Mouse (Mus musculus): ENCODE measurements at regions not wholly inside any gene's neighbourhood (a gene's known extent, or its start where the extent isn't known, plus 50 kb on each side); places are given as distances from the start of the nearest gene placed in this dataset.
A peak's percentile ranks its signal among the peaks of the same experiment; 100 is the strongest.

DNA sequence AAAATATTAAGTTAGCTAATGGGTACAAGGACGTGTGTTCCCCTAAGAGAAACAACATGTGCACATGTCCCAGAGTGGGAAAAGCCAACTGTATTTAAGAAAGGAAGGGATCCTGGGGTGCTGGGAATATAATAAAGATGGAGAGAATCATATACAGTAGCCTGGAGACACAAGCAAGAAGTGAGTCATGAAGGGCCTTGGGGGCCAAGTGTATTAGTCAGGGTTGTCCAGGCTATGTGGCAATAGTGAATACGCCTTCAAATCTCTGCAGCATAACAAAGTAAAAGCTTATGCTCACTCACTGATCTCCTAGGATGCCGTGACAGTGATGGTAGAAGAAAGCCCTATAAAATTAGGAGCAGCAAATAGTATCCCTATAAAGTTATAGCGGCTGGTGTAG lies 124.1 kb upstream of the Gm10295 start:
- no peak for DNase-seq

DNA sequence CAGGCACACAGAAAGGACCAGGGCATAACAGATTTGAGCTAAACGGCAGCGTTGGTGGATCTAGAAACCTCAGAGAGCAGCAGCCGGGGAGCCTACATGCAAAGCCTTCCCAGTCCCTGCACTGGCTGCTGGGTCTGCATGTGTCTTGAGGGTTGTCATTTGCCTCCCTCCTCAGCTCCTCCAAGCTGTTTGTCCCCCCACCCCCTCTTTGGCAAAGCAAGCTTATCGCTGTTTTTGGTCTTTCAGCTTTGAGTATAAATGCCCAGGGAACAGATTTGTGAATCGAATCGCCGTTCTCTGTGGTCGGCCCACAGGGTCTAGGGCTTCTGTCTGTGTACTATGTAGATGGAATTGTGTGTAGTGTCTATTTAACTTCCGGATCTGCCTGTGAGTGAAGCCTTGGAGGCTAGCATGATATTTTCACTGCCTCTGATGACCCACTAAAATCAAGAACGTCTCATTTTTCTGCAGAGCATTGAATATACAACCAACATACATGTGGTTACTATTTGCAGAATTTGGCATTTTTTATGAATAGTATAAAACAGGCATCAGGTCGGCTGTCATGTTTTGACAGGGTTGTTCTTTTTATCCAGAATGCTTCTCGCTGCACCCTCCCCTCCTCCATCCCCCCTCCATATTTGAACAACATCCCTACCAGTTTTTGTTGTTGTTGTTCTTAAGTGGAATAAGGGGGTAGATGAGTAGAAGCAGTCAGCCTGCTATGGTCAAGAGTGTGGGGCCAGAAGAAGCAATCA lies 121.3 kb upstream of the Gm10295 start:
- no peak for DNase-seq

DNA sequence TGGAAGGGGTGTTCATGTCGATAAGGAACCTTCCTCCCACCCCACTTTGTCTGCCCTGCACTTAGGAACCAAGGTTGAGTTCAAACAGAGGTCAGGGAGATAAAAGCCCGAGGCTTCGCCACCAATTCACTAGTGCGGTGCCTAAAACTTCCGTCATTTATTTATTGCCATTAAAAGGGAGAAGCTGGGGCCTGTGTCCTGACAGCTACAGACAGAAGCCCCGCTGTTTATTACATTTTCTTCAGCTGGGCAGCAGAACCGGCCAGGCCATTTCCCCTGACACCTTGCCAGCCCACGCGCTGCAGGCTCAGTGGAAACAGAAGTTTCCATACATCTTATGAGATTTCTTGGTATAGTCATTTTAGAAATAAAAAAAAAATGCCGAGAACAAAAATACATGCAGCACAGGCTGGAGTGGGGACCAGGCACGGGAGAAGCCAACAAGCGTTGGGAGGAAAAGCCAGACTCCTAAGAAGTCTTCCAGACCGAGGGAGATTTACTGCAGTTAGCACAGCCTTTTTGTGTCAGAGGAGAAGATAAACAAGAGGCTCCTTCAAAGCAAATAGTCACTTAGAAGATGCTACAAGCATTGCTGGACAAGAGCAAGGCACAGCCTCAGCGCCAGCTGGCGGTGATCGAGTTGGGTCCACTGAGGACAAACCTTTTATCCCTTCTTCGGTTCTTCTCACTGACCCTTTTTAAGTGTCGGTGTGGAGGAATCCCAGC lies 120.5 kb upstream of the Gm10295 start:
- DNase-seq: peak; percentile 46

DNA sequence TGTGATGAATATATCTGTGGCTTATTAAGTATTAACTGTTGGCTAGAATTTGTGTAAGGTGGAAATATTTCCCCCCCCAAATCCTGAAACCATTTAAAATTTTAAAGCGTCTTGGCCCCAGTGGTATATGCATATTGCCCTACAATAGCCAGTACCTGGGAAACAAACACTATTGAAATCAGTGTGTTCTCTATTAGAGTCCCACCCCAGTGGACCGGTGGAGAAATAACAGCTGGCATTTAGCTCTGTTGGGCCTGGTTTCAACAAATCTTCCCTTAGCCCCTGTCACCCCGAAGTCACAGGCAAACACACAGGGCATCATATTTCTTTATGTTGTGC lies 120.0 kb upstream of the Gm10295 start:
- DNase-seq: no peak

DNA sequence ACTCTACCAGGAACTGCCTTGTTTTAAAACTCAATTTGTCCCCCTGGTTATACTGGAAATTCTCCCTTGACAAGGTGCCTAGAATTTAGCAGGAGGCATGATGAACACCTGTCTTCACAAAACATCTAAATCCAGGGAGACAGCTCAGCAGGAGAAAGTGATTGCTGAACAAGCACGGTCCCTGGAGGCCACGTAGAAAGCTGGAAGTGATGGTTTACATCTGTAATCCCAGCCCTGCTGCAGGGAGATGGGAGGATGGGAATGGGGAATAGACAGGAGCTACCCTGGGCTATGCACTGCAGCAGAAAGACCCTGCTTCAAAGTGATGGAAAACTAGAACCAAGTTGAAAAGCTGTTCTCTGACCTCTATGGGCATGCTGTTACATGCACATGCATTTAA lies 119.1 kb upstream of the Gm10295 start:
- no peak for DNase-seq

DNA sequence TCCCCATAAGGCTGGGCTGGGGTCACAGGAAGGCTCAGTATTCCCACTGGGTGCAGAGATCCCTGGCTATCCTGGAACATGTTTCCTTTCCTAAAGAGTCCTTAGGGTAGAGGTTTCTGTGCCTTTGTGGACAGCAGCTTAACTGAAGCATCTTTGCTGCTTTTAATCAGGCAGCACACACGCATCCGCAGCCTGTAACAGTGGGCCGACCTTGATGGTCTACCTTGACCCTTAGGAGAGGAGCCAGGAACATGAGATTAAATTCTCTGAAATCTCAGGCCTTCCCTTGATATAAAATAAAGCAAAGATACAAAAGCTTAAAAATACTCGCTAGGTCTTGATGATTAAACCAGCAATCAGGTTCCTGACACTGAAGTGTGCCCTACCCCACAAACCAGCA lies 118.7 kb upstream of the Gm10295 start:
- no peak for DNase-seq

DNA sequence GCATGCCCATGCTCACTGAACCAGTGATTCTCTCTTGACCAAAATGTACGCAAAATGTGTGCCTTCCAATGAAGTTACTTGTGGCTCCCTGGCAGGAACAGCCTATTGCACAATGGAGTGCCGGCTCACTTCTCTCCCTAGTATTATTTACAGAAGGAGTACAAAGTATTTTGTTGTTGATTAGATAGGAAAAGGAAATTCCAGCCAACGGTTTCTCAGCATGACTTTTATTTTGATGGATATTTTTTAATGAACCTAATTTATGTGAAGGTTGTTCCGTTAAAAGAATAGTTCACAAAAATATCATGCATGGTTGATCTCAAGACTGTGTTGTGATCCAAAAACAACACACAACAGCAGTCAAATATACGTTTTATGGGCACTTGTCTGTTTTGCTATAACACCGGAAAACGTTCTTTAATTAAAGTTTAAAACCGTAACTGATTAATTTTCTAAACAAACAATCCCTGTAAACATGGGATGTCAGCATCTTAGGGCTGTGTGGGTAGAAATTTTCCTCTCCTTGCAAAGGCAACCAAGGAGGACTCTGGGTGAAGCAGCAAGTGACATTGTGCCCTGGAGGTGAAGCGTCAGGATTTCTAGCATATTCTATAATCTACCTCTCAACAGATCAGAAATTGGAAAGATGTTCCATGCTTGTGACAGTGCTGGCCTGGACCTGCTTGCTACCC lies 116.3 kb upstream of the Gm10295 start:
- peak; percentile 44 for DNase-seq

DNA sequence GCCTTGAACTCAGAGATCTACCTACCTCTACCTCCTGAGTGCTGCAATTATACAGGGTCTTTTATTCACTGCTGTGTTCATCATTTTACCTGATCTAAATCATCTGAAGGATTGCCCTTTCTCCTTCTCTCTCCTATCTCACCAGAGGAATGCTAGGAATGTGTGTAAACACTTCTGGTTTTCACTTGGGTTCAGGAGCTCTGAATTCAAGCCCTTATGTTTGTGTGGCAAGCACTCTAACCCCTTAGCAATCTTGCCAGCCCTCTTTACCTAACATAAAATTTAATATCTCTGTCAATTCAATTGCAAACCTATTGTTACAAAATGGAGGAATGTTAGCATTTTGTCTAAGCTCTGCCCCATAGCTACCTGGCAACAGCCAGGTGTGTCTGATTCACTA lies 112.8 kb upstream of the Gm10295 start:
- no peak for DNase-seq

DNA sequence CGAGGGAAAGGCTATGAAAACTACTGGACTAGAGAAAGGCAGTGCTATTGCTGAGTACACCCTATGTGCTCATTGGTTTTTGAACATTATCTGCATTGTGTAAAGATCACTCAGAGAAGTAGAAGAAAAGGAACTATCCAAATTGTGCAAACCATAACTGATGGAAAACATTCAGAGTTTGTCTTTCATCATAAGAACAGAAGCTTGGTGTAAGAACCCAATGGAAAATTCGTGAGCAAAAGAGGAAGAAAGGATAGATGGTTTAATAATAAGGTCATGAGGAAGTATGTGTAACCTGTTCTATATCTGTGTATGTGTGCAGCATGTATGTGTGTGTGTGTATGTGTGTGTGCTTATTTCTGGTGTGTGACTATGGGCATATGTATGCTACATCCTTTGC lies 112.3 kb upstream of the Gm10295 start:
- DNase-seq: no peak

DNA sequence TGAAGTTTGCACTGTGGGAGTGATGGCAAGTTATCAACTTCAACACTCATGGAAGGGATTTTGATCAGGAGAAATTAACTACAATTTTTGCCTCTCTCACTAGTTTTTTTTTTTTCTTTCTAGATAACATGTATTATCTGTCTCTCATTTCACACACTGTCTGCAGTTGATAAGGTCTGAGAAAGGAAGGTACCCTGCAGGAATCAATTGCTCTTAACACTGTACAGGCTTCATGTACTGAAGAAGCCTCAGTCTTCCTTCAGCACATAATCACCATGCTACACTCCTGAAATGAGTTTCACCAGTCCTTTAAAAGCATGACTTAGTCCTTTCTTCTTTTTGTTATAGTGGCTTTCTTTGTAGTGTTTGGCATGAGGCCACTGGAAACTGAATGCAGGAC lies 108.5 kb upstream of the Gm10295 start:
- no peak for DNase-seq

DNA sequence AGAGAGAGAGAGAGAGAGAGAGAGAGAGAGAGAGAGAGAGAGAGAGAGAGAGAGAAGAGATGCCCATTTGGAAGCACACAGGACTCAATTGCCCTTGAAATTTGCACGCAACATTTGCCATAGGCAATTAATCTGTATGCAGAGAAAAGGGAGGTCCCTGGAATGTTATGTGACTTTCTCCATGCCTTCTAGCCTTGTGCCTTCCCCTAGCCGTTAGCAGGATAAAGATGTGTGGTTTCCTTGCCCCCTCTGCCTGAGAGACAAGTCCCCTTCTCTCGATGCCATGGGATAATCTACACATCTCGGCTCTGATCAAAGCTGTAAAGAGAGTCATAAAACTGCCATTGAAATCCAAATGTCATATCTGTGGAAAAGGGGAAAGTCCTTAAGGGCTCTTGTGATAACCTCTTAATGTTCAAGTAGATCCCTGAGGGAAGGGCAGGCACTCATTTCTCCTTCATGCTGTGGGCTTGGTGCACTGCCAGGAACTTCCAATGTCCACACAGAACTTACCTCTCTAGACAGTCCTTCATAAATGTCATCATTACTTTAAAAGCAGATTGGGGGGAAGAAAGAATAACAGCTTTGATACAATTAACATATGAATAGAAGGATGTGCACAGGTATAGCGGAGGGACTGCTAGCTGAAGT lies 106.9 kb upstream of the Gm10295 start:
- DNase-seq: no peak

DNA sequence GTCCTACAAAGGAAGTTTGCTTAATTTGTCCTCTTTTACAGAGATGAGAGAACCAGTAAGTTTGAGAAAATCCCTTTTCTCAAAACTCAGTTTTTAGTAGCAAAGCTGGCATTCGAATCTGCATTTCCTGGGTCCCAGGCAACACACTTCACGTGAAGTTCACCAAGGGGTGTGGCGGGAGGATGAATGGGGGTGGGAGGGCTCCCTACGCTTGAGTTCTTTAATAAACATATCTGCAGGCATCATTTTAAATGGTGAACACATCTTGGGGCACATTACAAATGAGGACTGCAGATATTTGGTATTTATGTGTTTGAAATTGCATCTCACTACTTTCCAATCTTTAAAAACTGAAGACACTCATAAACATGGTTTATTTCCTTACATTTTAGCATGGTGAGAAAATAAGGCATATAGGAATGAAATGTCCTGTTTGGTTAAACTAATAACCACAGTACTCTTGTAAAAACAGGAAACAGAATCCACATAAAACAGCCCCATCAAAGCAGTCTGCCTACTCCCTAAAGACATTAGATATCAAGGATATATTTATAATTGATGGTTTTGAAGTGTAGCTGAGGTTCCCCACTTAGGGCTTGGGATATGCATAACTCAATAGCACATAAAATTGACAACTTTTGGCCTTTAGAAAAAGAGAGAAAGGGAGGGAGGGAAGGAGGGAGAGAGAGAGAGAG lies 106.3 kb upstream of the Gm10295 start:
- DNase-seq: no peak

DNA sequence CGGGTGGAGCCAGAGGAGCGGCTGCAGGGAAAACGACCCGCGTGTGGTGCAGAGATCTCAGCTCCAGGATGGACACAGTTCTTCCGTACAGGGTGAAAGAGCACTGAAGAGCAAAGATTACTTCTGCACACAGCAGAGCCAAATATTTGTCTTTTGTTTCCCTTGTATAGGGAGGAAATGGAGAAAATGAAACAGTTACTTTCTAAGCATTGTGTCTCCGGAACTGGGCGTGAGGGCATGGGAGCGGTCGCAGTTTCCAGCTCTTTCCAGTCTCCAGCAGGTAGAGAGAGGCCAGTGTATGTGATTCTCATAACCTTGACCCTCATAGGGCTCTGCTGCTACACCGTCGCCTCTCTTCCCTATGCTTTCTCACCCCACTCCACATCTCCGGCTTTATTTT lies 105.1 kb upstream of the Gm10295 start:
- DNase-seq: no peak

DNA sequence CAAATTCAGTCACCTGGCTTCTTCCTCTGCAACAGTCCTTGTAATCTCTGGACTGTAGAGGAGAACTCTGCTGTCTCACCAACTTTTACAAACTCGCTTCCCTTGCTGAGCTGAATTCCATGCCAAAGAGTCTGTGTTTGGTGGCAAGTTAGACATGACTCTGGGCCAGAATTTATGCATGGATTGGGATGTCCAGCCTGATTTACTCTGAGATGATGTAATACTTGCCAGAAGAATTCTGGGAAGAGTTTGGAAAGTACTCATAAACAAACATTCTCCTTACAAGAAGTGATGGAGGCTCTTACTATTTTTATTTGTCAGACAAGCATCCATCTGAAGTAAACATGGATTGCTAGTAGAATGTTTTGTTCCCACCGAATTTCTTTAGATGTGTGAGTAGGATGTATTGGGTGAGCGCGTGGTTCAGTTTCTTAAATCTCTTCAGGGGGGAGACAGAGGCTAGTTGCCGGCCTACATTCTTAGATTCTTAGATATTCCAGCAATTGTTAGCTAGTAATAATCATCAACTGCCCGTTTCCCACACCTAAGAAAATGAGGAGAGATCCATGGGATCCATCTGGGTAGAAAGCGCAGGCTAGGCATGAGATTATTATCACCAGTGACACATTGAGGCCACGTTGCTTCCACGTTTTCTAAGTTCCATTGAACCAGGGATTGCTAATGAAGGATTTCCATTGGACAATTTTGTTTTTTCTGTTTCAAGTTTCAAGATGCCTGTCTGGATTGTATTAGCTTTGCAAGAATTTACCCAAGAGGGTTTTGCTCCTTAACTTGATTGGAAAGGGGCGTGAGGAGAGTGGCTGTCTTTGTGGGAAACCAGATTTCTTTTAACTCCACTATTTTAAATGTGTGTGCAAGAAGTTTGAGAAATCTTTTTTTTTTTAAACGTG lies 89.3 kb upstream of the Gm10295 start:
- DNase-seq: no peak

DNA sequence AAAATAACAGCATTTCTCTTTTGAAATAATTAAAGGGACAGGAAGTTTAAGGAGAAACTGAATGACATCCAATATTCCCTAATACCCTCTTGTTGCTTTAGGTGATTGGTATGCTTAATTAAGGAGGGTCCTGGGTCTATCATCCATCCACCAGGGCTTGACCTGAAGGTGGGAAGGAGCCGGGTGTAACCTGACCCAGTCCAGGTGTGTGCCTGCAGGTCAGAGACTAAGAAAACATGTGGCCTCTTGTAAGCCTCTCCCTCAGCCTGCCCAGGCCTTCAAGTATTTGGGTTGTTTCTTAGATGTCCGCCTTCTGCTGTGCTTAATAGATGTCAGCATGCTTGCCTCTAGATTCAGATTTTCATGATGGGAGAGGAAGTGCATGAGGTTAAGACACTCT lies 74.7 kb upstream of the Gm10295 start:
- no peak for DNase-seq

DNA sequence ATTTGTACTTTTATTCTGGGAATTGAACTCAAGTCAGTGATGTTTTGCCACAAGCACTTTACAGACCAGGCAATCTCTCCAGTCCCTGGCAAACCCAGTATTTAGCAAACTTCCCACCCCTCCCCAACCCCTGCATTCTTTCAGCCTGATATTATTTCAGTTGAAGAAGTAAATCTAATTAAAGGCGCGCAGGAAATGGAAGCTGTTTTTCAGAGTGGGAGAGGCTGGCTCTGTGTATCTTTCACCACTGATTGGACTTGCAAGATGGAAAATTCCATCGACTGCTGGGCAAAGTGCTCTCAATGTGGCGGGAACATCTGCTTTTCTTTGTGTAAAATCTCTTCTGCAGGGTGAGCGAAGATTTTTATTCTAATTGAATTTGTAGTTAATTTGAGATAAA lies 68.0 kb upstream of the Gm10295 start:
- peak; percentile 12 for DNase-seq

DNA sequence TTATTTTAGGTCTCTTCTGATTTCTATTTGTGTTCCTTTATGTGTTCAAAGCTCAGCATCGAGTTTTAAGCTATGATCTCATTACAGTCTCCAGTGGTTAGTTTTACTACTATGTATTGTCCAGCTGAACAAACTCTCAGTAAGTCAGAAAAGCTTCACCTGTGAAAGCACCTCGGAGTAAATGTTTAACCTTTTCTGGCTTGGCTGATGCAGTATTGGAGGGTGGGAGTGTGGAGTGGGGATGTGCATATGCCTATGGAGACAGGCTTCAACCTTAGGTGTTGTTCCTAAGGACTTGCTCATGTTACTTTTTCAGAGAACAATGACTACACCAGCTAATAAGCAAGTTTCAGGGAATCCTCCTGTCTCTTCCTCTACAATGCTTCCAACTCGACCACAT lies 67.6 kb upstream of the Gm10295 start:
- no peak for DNase-seq

DNA sequence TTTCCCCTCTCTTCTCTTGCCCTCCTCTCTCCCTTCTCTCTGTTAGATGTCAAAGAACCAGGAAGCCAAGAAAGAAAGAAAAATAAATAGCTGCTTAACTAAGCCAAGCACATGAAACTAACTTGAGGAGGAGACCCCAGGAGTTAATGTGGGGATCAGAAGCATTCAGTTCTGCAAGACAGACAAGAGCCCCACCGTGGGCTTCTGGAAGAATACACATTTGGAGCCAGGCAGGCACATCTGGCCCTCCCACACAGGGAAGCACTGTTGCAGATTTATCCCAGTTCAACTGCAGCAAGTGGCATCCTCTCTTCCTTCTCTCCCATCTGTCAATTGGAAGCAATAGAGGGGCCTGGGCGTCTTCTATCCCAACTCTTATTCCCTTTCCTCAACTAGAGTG lies 63.5 kb upstream of the Gm10295 start:
- DNase-seq: no peak

DNA sequence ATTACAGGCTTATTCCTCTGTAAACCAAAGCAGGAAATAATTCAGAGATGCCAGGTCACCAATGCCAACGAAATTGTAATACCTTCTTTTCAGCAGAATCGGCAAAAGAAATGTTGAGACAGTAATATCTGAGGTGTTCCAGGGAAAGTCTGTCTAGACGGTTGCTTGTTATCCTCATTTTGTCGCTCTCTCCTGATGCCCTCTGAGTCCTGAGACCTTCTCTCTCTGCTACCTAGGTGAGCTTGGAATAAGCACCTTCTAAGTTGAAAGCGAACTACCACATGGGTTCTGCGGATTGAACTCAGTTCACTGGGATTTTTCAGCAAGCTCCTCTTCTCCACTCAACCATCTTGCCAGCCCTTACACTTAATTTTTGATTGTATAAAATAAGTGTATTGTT lies 61.8 kb upstream of the Gm10295 start:
- no peak for DNase-seq

DNA sequence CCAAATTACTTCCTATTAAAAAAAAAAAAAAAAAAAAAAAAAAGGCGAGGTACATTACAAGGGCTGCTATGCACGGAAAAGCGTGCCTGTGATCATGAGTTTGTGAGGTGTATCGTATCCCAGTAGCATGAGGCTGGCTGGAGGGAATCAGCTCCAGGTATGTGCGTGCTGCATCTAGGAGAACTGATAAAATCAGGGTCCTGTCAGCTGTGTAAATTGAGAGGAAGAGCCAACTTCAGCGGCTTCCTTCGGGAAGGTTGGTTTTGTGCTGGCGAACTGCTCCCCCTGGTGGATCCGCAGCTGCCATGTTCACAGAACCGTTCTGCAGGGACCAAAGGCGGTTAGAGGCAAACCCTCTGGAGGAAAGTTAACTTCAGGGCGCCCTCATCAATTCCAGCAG lies 60.8 kb upstream of the Gm10295 start:
- DNase-seq: peak; percentile 78

DNA sequence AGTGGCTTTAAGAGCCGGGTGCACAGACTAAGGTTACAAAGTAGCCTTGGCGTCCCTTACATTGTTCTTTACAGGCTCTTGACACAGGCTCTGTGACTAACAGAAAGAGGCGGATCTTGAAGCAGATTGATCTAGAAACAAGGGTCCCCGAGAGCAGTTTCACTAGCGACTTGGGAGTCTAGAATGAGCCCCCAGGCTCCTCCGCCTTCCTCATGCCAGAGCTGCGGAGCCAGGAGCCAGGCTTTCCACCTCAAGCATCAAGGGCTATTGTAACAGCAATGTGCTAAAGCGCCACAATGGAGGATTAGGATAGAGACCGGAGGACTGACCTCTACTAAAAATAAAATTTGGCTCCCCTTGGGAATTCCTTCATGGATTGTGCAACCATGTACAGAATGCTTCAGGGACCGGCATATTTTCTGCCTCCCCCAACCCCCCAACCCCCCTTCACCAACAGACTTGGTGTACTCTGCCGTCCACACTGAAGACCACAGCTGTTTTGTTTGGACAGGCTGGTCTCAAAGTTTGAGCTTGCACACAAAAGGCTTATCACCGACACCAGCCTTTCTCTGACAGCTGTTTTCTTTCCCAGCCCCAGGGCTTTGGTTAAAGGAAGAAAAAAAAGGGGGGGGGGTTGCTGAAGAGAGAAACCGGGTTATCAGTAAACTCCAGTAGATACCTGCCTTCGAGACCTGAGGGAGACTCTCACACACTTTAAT lies 60.2 kb upstream of the Gm10295 start:
- peak; percentile 43 for DNase-seq

Data from kidney, adult 11 months (tissue).